Mouse (Mus musculus): ENCODE results near the gene Prkca. TPM values are rescaled to one million over a fixed set of nuclear protein-coding genes. Genes with fewer than 3 reads are reported as not detected.
"Not testable (repeated sequence)": the region's sequence is repeated elsewhere in the genome, so short reads cannot be mapped to it uniquely, and the experiment has no call there.

The Prkca gene
- polyA plus RNA-seq, 1 experiment: 18.1 TPM

DNA sequence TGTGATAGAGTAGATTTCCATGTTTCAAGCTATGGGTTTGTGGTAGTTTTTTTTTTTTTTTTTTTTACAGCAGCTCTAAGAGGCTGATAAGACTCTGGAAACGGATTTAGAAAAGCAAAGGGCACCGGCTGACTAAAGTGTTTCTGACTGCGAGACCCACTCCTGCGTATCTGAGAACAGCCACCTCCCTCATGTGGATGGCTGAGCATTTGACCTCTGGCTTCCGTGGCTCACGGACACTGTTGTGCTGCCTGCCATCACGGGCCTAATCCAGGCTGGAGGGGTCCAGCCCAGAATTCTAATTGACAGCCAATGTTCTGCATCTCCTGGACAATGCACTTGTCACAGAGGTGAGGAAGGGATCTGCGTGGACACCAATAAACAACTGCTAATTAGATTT, 253.0 kb downstream of the Prkca start:
- peaks cover 42% of the 10 kb centered on the region for H3K79me2 ChIP-seq (ENCODE audit: control insufficient read depth, insufficient read depth)
- H3K27me3 ChIP-seq (ENCODE audit: control insufficient read depth, insufficient read depth, insufficient read length): no peaks in the 10 kb centered on the region
- no peak overlapping the region for H3ac ChIP-seq (ENCODE audit: control insufficient read depth, insufficient read length, low read depth)
- TF ChIP-seq MAX (IDR thresholded peaks at IDR 0.05) (no peak), CTCF (IDR thresholded peaks at IDR 0.05; ENCODE audit: control insufficient read depth, insufficient read depth, insufficient read length) (no peak), FOSL1 (IDR thresholded peaks at IDR 0.05; ENCODE audit: insufficient read depth, low read length, poor library complexity, severe bottlenecking) (no peak), USF1 (IDR thresholded peaks at IDR 0.05; ENCODE audit: low read depth) (no peak), CEBPB (IDR thresholded peaks at IDR 0.05; ENCODE audit: low read depth) (no peak), MYOG (IDR thresholded peaks at IDR 0.05; ENCODE audit: control insufficient read depth, extremely low read depth, insufficient read length) (no peak), MYOD1 (IDR thresholded peaks at IDR 0.05; ENCODE audit: control insufficient read depth, insufficient read length, low read depth) (no peak)
- no peaks in the 10 kb centered on the region for H3K36me3 ChIP-seq (ENCODE audit: control insufficient read depth, insufficient read depth)
- H3K4me3 ChIP-seq (ENCODE audit: insufficient read depth, poor library complexity, severe bottlenecking): no peak overlapping the region
- H3K79me3 ChIP-seq (ENCODE audit: low read depth): peaks cover 2% of the 10 kb centered on the region

DNA sequence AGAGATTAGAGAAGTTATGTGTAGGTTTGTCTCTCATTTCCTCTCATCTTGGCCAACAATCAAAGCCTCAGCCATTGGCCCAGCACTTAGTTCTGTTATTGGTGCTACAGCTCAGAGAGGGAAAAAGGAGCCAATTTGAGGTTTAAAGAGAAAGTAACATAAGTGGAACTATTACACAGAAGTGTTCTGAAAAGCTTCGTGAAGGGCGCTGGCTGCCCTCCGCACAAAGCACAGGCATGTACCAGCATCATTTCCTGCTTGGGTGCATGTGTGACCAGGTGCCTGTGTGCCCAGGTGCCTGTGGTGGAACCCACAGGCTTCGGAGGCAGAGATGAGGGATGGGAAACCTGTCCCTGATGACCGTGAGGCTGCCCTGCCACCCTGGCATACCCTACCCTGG, 255.7 kb downstream of the Prkca start:
- H3K27me3 ChIP-seq (ENCODE audit: control insufficient read depth, insufficient read depth, insufficient read length): no peaks in the 10 kb centered on the region
- H3K36me3 ChIP-seq (ENCODE audit: control insufficient read depth, insufficient read depth): peaks cover 6% of the 10 kb centered on the region
- H3K79me3 ChIP-seq (ENCODE audit: low read depth): peaks cover 2% of the 10 kb centered on the region
- no peak overlapping the region for H3ac ChIP-seq (ENCODE audit: control insufficient read depth, insufficient read length, low read depth)
- H3K79me2 ChIP-seq (ENCODE audit: control insufficient read depth, insufficient read depth): peaks cover 47% of the 10 kb centered on the region
- TF ChIP-seq CEBPB (IDR thresholded peaks at IDR 0.05; ENCODE audit: low read depth): no peak
- TF ChIP-seq USF1 (IDR thresholded peaks at IDR 0.05; ENCODE audit: low read depth): no peak
- TF ChIP-seq CTCF (IDR thresholded peaks at IDR 0.05; ENCODE audit: control insufficient read depth, insufficient read depth, insufficient read length): no peak
- TF ChIP-seq MYOD1 (IDR thresholded peaks at IDR 0.05; ENCODE audit: control insufficient read depth, insufficient read length, low read depth): no peak
- TF ChIP-seq MAX (IDR thresholded peaks at IDR 0.05): no peak
- TF ChIP-seq MYOG (IDR thresholded peaks at IDR 0.05; ENCODE audit: control insufficient read depth, extremely low read depth, insufficient read length): no peak
- TF ChIP-seq FOSL1 (IDR thresholded peaks at IDR 0.05; ENCODE audit: insufficient read depth, low read length, poor library complexity, severe bottlenecking): no peak
- no peak overlapping the region for H3K4me3 ChIP-seq (ENCODE audit: insufficient read depth, poor library complexity, severe bottlenecking)

DNA sequence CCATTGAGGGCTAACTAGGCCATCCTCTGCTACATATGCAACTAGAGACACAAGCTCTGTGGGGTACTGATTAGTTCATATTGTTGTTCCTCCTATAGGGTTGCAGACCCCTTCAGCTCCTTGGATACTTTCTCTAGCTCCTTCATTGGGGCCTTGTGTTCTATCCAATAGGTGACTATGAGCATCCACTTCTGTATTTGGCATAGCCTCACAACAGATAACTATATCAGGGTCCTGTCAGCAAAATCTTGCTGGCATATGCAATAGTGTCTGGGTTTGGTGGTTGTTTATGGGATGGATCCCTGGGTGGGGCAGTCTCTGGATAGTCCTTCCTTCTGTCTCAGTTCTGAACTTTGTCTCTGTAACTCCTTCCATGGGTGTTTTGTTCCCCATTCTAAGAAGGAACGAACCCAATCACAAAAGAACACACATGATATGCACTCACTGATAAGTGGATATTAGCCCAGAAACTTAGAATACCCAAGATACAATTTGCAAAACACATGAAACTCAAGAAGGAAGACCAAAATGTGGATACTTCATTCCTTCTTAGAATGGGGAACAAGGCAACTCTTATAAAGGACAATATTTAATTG, 256.5 kb downstream of the Prkca start:
- H3ac ChIP-seq (ENCODE audit: control insufficient read depth, insufficient read length, low read depth); H3K4me3 ChIP-seq (ENCODE audit: insufficient read depth, poor library complexity, severe bottlenecking); H3K79me3 ChIP-seq (ENCODE audit: low read depth); H3K27me3 ChIP-seq (ENCODE audit: control insufficient read depth, insufficient read depth, insufficient read length); H3K36me3 ChIP-seq (ENCODE audit: control insufficient read depth, insufficient read depth): not testable (repeated sequence)
- H3K79me2 ChIP-seq (ENCODE audit: control insufficient read depth, insufficient read depth): peaks cover 47% of the 10 kb centered on the region

DNA sequence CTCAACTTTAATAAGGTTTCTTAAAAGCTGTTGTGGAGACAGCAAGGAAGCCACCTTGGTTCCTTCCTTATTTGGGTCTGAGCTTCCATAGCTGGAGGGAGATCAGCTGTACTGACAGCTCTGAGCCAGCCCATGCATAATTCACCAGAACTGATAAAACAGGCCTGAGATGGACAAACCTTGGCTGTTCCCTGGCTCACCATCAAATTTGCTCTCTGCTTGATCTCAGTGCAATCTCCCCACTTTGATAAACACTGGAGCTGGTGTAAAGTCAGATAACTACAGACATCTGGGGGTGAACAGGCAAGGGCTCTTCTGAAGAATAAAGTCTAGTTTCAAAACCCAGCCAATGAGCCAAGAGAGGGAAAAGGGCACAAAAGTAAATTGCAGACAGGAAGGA, 261.1 kb downstream of the Prkca start:
- TF ChIP-seq FOSL1 (IDR thresholded peaks at IDR 0.05; ENCODE audit: insufficient read depth, low read length, poor library complexity, severe bottlenecking) (no peak), CEBPB (IDR thresholded peaks at IDR 0.05; ENCODE audit: low read depth) (no peak), CTCF (IDR thresholded peaks at IDR 0.05; ENCODE audit: control insufficient read depth, insufficient read depth, insufficient read length) (no peak), MYOG (IDR thresholded peaks at IDR 0.05; ENCODE audit: control insufficient read depth, extremely low read depth, insufficient read length) (no peak), MYOD1 (IDR thresholded peaks at IDR 0.05; ENCODE audit: control insufficient read depth, insufficient read length, low read depth) (no peak)
- Histone ChIP-seq H3K79me3 (ENCODE audit: low read depth) (peaks cover 2% of the 10 kb centered on the region), H3K27me3 (ENCODE audit: control insufficient read depth, insufficient read depth, insufficient read length) (no peaks in the 10 kb centered on the region), H3K4me3 (ENCODE audit: insufficient read depth, poor library complexity, severe bottlenecking) (no peak overlapping the region), H3K79me2 (ENCODE audit: control insufficient read depth, insufficient read depth) (peaks cover 18% of the 10 kb centered on the region), H3K36me3 (ENCODE audit: control insufficient read depth, insufficient read depth) (peaks cover 6% of the 10 kb centered on the region), H3ac (ENCODE audit: control insufficient read depth, insufficient read length, low read depth) (no peak overlapping the region)

DNA sequence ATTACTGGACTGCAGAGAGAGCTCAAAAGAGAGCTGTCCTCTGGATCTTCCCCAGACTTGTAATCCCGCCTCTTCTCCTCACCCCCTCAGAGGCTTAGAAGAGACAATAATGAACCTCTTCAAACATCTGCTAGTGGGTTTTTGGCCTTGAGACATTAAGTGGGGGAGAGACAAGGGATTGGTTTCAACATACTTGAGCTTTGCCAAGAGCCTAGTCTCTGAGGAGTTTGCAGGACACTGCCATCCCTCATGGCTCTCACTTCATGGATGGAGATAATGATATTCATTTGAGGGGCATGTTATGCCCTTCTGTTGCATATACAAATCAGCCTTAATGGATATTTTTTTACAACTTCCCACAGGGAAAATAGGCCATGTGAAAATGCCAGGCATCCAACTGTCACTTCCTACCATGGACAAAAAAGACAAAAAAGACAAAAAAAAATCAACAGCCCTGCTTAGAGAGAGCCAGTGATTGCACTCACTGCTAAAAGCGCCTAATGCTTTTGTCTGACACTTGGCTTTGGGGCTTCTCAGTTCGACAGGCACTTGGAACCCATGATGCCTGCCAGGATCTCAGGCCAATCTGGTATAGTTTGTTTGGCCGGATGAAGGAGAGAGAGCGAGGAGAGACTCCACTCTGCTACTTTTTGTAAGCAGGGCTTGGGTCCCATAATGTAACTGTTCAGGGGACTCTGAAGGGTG, 263.6 kb downstream of the Prkca start:
- H3K36me3 ChIP-seq (ENCODE audit: control insufficient read depth, insufficient read depth): peaks cover 6% of the 10 kb centered on the region
- no peaks in the 10 kb centered on the region for H3K27me3 ChIP-seq (ENCODE audit: control insufficient read depth, insufficient read depth, insufficient read length)
- H3K79me3 ChIP-seq (ENCODE audit: low read depth): no peaks in the 10 kb centered on the region
- TF ChIP-seq FOSL1 (IDR thresholded peaks at IDR 0.05; ENCODE audit: insufficient read depth, low read length, poor library complexity, severe bottlenecking): no peak
- no peak for TF ChIP-seq USF1 (IDR thresholded peaks at IDR 0.05; ENCODE audit: low read depth)
- no peak for TF ChIP-seq MYOG (IDR thresholded peaks at IDR 0.05; ENCODE audit: control insufficient read depth, extremely low read depth, insufficient read length)
- no peak for TF ChIP-seq CEBPB (IDR thresholded peaks at IDR 0.05; ENCODE audit: low read depth)
- no peak for TF ChIP-seq MYOD1 (IDR thresholded peaks at IDR 0.05; ENCODE audit: control insufficient read depth, insufficient read length, low read depth)
- TF ChIP-seq CTCF (IDR thresholded peaks at IDR 0.05; ENCODE audit: control insufficient read depth, insufficient read depth, insufficient read length): no peak
- no peak for TF ChIP-seq MAX (IDR thresholded peaks at IDR 0.05)
- no peaks in the 10 kb centered on the region for H3K79me2 ChIP-seq (ENCODE audit: control insufficient read depth, insufficient read depth)
- no peak overlapping the region for H3ac ChIP-seq (ENCODE audit: control insufficient read depth, insufficient read length, low read depth)
- no peak overlapping the region for H3K4me3 ChIP-seq (ENCODE audit: insufficient read depth, poor library complexity, severe bottlenecking)

DNA sequence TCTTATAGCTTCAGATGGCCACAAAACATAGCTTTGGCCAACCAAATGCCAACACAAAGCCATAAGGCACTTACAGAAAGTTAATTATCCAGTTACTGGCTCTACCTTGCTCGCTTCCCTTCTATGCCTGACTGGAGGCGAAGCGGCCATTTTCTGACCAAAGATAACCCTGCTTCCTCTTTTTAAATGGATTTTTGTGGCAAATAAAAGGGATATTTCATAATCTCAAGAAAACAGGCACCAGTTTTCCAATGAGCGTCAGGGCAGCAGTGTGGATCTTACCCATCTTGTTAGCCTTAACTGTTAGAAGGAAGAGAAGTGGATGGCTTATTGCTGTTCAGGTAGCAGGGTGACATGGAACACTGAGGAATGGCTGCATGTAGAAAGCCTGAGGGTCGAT, 264.3 kb downstream of the Prkca start:
- Histone ChIP-seq H3K79me2 (ENCODE audit: control insufficient read depth, insufficient read depth) (no peaks in the 10 kb centered on the region), H3K27me3 (ENCODE audit: control insufficient read depth, insufficient read depth, insufficient read length) (no peaks in the 10 kb centered on the region), H3K4me3 (ENCODE audit: insufficient read depth, poor library complexity, severe bottlenecking) (no peak overlapping the region), H3K36me3 (ENCODE audit: control insufficient read depth, insufficient read depth) (peaks cover 6% of the 10 kb centered on the region), H3K79me3 (ENCODE audit: low read depth) (no peaks in the 10 kb centered on the region), H3ac (ENCODE audit: control insufficient read depth, insufficient read length, low read depth) (no peak overlapping the region)
- TF ChIP-seq MYOD1 (IDR thresholded peaks at IDR 0.05; ENCODE audit: control insufficient read depth, insufficient read length, low read depth) (no peak), USF1 (IDR thresholded peaks at IDR 0.05; ENCODE audit: low read depth) (no peak), MAX (IDR thresholded peaks at IDR 0.05) (no peak), CTCF (IDR thresholded peaks at IDR 0.05; ENCODE audit: control insufficient read depth, insufficient read depth, insufficient read length) (no peak), MYOG (IDR thresholded peaks at IDR 0.05; ENCODE audit: control insufficient read depth, extremely low read depth, insufficient read length) (no peak), CEBPB (IDR thresholded peaks at IDR 0.05; ENCODE audit: low read depth) (no peak), FOSL1 (IDR thresholded peaks at IDR 0.05; ENCODE audit: insufficient read depth, low read length, poor library complexity, severe bottlenecking) (no peak)
